Mouse (Mus musculus) hindbrain, embryonic 15.5 days (tissue): Measurements from ENCODE around the gene Phc2. TPM values are rescaled to one million over a fixed set of nuclear protein-coding genes. Genes with fewer than 3 reads are reported as not detected.

Experiments
- ATAC-seq: fragments of 200-750 bp; cut with Nextera tagmentation; 2 replicates; pipeline ENCODE4 v1.8.0; 2017; ENCODE audit warnings: low read depth, moderate number of reproducible peaks, moderate TSS enrichment; ENCODE audit not compliant: low FRiP score
- H3K27ac ChIP-seq: fragments of 300-500 bp; sonication (generic); replicated peaks from 2 replicates; pipeline ENCODE4 v1.5.1; 2015; ENCODE audit warnings: mild to moderate bottlenecking, inconsistent platforms
- H3K27me3 ChIP-seq: fragments of 300-500 bp; sonication (generic); 2 replicates; pipeline ENCODE4 v1.6.1; 2015; ENCODE audit warnings: control low read depth, inconsistent platforms
- H3K36me3 ChIP-seq: fragments of 300-500 bp; sonication (generic); 2 replicates; pipeline ENCODE4 v1.6.1; 2015; ENCODE audit warnings: control low read depth, inconsistent platforms
- H3K4me1 ChIP-seq: fragments of 300-500 bp; sonication (generic); replicated peaks from 2 replicates; pipeline ENCODE4 v1.6.1; 2015; ENCODE audit warnings: control low read depth, inconsistent platforms
- H3K4me2 ChIP-seq: fragments of 300-500 bp; sonication (generic); 2 replicates; pipeline ENCODE4 v1.6.1; 2015; ENCODE audit warnings: moderate library complexity, mild to moderate bottlenecking, inconsistent platforms
- H3K4me3 ChIP-seq: fragments of 300-500 bp; sonication (generic); 2 replicates; pipeline ENCODE4 v1.5.1; 2015; ENCODE audit warnings: mild to moderate bottlenecking, inconsistent platforms
- H3K9ac ChIP-seq: fragments of 300-500 bp; sonication (generic); 2 replicates; pipeline ENCODE4 v1.6.1; 2015; ENCODE audit warnings: inconsistent platforms
- H3K9me3 ChIP-seq: fragments of 300-500 bp; sonication (generic); 2 replicates; pipeline ENCODE4 v1.6.1; 2016; ENCODE audit warnings: control low read depth, inconsistent platforms
- WGBS: fragments of 180-500 bp; shearing (Covaris S2); methylation state at CpG from one replicate; pipeline ENCODE4 v1.1.7; 2015; 5-methylcytosine and 5-hydroxymethylcytosine counted together
- polyA plus RNA-seq: library from polyadenylated mRNA; unstranded; fragments of >200 nt; fragmentation: Nextera tagmentation; extraction: Ambion mirVana; gene quantifications from 2 replicates; pipeline ENCODE4 v1.2.1, GENCODE M21; 2015

The Phc2 gene
- polyA plus RNA-seq, 1 experiment from 2014 or later: 71.5 TPM

DNA sequence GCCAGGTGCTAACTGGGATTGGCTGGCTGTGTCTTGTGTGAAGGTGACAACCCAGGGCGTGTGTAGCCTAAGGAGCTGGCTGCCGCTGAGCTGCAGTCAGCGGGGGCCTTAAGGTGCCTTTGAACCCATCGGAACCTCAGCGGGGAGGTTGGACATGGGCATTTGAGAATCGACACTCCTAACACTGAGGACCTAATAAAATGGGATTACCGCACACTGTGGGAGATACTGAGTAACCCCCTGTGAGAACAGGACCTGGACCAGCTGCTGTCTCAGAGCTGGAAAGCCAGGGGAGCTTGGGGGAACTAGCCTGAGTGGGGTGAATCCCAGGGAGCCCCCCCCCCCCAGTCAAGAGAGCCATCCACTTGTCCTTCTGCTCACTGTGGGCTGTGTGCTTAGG lies 99.1 kb downstream of the Phc2 start:
- H3K9me3 ChIP-seq: no peaks in the 10 kb centered on the region
- no peak for ATAC-seq
- H3K4me3 ChIP-seq: no peak overlapping the region
- H3K27ac ChIP-seq: no peak overlapping the region
- no peaks in the 10 kb centered on the region for H3K27me3 ChIP-seq
- peaks cover 47% of the 10 kb centered on the region for H3K36me3 ChIP-seq
- no peak overlapping the region for H3K9ac ChIP-seq
- H3K4me2 ChIP-seq: no peak overlapping the region
- no peaks in the 10 kb centered on the region for H3K4me1 ChIP-seq
- WGBS: 87% methylated on average over 7 of the region's 7 CpGs

DNA sequence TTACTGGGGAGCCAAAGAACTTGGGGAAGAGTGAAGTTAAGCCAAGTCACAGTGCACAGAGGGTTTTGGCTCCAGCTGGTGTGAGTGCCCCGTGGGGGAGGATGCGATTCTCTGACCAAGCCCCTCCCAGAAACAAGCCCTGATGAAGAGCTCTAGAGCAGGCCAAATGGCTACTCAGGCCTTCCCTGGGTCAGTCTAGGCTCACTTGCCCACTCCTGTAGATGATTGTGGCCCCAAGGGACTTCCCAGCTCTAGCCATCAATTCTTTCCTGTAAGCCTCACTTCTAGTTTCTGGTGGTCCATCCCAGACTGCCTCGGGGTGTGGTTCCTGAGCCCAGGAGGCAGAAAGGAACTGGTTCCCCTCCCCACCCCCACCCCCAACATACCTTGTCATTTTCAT lies 100.6 kb downstream of the Phc2 start, which contains the start of gene A3galt2:
A3galt2 (plus strand) TSS at position 301 of the 400 bp plus-strand sequence.
- 75% methylated on average over 3 of the region's 3 CpGs for WGBS
- no peak within 1 kb of the TSS for H3K4me2 ChIP-seq
- H3K36me3 ChIP-seq: peaks cover 32% of the 10 kb centered on the region
- ATAC-seq: no peak
- no peak within 1 kb of the TSS for H3K4me3 ChIP-seq
- peak within 1 kb of the TSS; percentile 18; the same call in 1 of the 2 replicates for H3K27ac ChIP-seq
- H3K27me3 ChIP-seq: no peaks in the 10 kb centered on the region
- H3K4me1 ChIP-seq: no peaks in the 10 kb centered on the region
- no peaks in the 10 kb centered on the region for H3K9me3 ChIP-seq
- H3K9ac ChIP-seq: no peak within 1 kb of the TSS

DNA sequence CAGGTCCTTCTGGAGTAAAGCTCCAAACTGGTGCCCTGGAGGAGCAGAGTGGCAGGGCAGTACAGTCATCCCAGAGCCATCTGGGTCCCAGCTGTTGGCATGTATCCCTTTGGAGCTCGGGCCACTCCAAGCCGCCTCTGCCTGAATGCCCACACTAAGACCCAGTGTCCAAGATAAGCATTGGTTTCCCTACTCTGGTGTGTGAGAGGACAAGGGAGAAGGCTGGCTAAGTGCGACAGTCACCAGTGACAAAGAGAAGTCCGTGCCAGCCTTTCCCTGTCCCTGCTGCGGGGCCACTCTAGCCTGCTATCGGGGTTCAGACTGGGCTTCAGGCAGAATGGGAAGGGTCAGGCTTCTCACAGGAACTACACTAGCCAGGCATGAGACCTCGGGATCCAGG lies 101.4 kb downstream of the Phc2 start:
- H3K27me3 ChIP-seq: no peaks in the 10 kb centered on the region
- H3K36me3 ChIP-seq: peaks cover 25% of the 10 kb centered on the region
- no peak overlapping the region for H3K4me3 ChIP-seq
- H3K27ac ChIP-seq: peak overlapping the region; percentile 18; the same call in 1 of the 2 replicates
- no peaks in the 10 kb centered on the region for H3K9me3 ChIP-seq
- H3K4me2 ChIP-seq: no peak overlapping the region
- WGBS: 73% methylated on average over 7 of the region's 7 CpGs
- ATAC-seq: peak; percentile 33; the same call in 1 of the 2 replicates
- no peak overlapping the region for H3K9ac ChIP-seq
- no peaks in the 10 kb centered on the region for H3K4me1 ChIP-seq

DNA sequence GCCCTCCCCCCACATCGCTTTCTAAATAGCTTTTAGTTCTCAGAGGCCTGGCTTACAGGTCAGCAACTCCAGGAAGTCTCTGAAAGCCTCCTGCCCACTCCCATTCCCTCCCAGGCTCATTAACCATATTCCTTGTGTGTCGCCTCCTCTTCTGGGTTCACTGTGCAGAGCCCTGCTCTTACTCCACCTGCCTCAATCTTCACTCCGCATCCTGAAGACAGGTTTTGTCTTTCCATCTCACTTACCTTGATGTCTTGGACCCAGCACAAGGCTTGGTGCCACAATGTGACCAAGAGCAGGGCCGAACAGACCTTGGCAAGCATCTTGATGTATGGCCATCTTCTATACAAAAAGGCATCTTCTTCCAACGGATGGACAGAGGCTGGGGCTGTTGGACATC lies 104.7 kb downstream of the Phc2 start:
- no peak for ATAC-seq
- Histone ChIP-seq H3K36me3 (no peaks in the 10 kb centered on the region), H3K27me3 (no peaks in the 10 kb centered on the region), H3K27ac (no peak overlapping the region), H3K9ac (no peak overlapping the region), H3K4me2 (no peak overlapping the region), H3K4me3 (no peak overlapping the region), H3K9me3 (no peaks in the 10 kb centered on the region), H3K4me1 (no peaks in the 10 kb centered on the region)
- 82% methylated on average over 5 of the region's 5 CpGs for WGBS

DNA sequence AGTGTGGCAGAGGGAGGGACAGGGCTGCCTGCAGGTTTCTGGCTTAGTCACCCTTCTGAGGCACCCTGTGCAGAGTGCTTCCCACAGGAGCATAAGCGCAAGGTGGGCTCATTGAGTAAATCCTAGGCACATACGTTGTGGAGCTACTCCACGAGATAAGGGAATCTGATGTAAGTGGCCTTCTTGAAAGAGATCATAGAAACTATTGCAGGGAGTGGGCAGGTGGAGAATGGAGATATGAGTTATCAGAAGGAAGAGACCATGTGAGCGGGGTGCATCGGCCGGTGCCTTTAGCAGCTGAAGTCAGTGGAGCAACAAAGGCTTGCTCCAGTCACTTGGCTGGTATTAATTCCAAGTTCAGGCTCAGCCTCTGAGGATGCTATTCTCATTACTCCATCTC lies 105.5 kb downstream of the Phc2 start:
- H3K4me3 ChIP-seq: no peak overlapping the region
- no peak overlapping the region for H3K4me2 ChIP-seq
- H3K27ac ChIP-seq: no peak overlapping the region
- no peaks in the 10 kb centered on the region for H3K27me3 ChIP-seq
- H3K4me1 ChIP-seq: no peaks in the 10 kb centered on the region
- no peaks in the 10 kb centered on the region for H3K9me3 ChIP-seq
- 94% methylated on average over 6 of the region's 6 CpGs for WGBS
- no peak for ATAC-seq
- H3K36me3 ChIP-seq: no peaks in the 10 kb centered on the region
- no peak overlapping the region for H3K9ac ChIP-seq

DNA sequence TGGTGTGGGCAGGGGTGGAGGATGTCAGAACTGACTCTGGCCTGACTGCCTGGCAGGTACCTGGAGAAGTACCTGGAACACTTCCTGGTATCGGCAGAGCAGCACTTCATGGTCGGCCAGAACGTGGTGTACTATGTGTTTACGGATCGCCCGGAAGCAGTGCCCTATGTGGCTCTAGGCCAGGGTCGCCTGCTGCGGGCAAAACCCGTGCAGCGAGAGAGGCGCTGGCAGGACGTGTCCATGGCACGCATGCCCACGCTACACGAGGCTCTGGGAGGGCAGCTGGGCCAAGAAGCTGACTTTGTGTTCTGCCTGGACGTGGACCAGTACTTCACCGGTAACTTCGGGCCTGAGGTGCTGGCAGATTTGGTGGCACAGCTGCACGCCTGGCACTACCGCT lies 112.4 kb downstream of the Phc2 start:
- 93% methylated on average over 20 of the region's 20 CpGs for WGBS
- ATAC-seq: no peak
- Histone ChIP-seq H3K4me1 (0 out of 2 replicates have a peak, but pooled peaks cover 4% of the 10 kb centered on the region), H3K4me3 (no peak overlapping the region), H3K36me3 (no peaks in the 10 kb centered on the region), H3K27ac (no peak overlapping the region), H3K27me3 (no peaks in the 10 kb centered on the region), H3K9ac (no peak overlapping the region), H3K9me3 (no peaks in the 10 kb centered on the region), H3K4me2 (no peak overlapping the region)

DNA sequence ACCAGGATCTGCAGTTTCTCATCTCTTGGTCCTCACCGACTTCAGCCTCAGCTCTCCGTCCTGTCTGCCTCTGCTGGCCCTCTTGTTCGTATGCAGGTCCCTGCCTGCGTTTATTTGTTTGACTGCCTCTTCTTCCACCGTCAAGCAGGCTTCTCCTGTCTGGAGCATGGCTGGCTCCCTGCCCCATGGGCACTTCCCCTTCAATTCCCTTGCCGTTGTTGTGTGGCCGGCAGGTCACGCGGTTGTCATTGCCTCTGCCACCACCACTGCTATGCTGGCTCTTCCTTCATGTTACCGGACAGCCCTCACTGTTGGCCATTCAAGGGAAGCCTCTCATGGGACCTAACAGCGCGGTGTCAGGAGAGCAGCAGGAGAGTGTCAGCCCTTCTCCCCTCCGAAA lies 113.6 kb downstream of the Phc2 start:
- H3K9me3 ChIP-seq: no peaks in the 10 kb centered on the region
- no peak overlapping the region for H3K4me2 ChIP-seq
- no peak overlapping the region for H3K27ac ChIP-seq
- ATAC-seq: no peak
- no peak overlapping the region for H3K4me3 ChIP-seq
- no peaks in the 10 kb centered on the region for H3K36me3 ChIP-seq
- H3K9ac ChIP-seq: no peak overlapping the region
- H3K4me1 ChIP-seq: 0 out of 2 replicates have a peak, but pooled peaks cover 4% of the 10 kb centered on the region
- H3K27me3 ChIP-seq: no peaks in the 10 kb centered on the region
- 74% methylated on average over 13 of the region's 13 CpGs for WGBS

DNA sequence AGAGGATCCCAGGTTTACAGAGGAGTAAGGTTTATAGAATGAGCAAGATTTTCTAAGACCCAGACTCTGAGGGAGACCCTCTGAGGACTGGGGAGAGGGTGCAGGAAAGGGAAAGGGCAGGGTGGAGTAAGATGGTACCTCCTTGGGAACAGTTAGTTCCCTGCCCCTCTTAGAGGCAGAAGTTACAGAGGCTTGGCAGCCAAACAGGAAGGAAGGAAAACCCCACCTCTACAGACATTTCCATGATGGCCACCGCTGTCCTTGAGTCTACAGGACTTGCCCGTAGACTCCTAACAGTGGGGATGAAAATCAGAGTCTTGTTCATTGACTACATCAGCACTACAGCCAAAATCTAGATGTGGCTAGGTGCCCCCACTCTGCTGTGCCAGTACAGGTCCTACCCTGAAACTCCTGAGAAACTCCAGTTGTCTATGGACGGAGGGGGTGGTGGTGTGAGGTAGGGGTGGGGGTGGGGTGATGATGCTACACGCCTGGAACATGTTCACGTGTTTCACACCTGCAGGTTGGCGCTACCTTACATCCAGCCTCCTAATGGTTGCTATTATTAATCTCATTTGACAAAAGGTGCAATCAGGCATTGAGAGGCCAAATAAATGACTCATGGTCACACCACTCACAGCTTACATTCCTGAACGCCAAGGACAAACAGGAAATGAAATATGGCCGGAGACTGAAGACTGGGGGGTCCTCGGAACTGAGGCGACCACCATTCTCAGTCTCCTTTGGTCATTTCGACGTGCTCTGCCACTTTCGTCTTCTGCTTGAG lies 115.3 kb downstream of the Phc2 start:
- WGBS: 80% methylated on average over 13 of the region's 13 CpGs
- H3K36me3 ChIP-seq: peaks cover 13% of the 10 kb centered on the region
- H3K4me3 ChIP-seq: no peak overlapping the region
- no peaks in the 10 kb centered on the region for H3K9me3 ChIP-seq
- H3K27me3 ChIP-seq: no peaks in the 10 kb centered on the region
- H3K4me2 ChIP-seq: no peak overlapping the region
- no peak overlapping the region for H3K27ac ChIP-seq
- 0 out of 2 replicates have a peak, but pooled peaks cover 4% of the 10 kb centered on the region for H3K4me1 ChIP-seq
- no peak overlapping the region for H3K9ac ChIP-seq
- ATAC-seq: no peak

DNA sequence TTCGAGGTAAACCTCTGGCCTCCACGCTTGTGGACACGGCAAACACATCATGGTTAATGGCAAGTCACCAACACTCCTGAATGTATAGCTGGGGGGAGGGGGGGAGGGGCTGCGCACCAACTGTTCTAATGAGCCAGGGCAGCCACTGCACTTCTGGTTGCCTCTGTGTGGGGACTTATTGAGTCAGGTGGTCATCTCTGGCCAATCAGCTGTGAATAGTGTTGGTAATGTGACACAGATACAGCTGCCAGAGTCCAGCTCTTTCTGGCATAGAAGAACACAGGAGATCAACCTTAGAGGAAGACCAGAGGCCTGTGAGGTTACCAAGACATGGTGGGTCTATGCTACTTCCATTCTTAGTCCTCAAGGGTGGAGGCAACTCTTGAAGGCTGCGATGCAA lies 116.2 kb downstream of the Phc2 start:
- Histone ChIP-seq H3K4me2 (no peak overlapping the region), H3K36me3 (peaks cover 22% of the 10 kb centered on the region), H3K9ac (no peak overlapping the region), H3K27ac (no peak overlapping the region), H3K9me3 (no peaks in the 10 kb centered on the region), H3K4me1 (0 out of 2 replicates have a peak, but pooled peaks cover 4% of the 10 kb centered on the region), H3K4me3 (no peak overlapping the region), H3K27me3 (no peaks in the 10 kb centered on the region)
- 85% methylated on average over 5 of the region's 5 CpGs for WGBS
- no peak for ATAC-seq

DNA sequence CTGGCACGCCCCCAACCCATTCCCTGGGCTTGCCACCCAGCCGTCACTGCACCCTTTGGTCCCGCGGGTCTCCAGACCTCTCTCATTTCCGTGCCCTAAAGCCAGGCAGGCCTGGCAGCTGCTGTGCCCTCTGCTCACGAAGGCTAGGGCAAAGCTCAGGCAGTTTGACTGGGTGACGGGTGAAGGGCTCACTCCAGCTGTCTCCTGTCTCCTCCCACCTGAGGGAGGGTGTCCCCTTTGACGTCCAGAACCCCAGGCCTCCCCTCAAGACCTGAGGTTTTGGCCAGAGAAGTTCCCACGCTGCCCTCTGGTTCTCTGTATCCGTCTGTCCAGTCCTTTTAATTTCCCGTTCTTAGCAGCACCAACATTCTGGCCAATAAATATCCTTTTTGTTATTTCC lies 119.3 kb downstream of the Phc2 start:
- no peaks in the 10 kb centered on the region for H3K27me3 ChIP-seq
- 0 out of 2 replicates have a peak, but pooled peaks cover 4% of the 10 kb centered on the region for H3K4me1 ChIP-seq
- no peak overlapping the region for H3K4me2 ChIP-seq
- H3K4me3 ChIP-seq: no peak overlapping the region
- ATAC-seq: 0 out of 2 replicates have a peak, but pooled peaks have one; percentile 6
- no peak overlapping the region for H3K27ac ChIP-seq
- no peak overlapping the region for H3K9ac ChIP-seq
- WGBS: 86% methylated on average over 11 of the region's 11 CpGs
- H3K36me3 ChIP-seq: peaks cover 46% of the 10 kb centered on the region
- no peaks in the 10 kb centered on the region for H3K9me3 ChIP-seq

DNA sequence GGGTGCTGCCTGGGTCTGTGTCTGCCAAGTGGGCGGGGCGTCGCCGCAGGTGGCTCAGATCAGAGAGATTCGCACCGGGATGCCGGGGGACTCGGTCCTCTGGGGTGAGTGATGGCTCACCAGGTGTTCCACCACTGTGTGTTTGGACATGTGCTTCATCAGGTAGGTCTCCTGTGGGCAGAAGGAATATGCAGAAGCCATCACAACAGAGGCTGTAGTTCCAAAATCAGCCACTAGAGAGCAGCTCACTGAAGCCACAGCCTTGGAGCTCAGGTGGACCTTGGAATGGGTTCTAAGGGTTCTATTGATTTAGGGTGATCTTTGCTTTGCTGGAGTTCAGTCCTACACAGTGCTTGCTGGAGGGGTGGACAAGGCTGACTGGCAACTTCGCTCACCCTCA lies 120.0 kb downstream of the Phc2 start:
- Histone ChIP-seq H3K4me3 (no peak overlapping the region), H3K27me3 (no peaks in the 10 kb centered on the region), H3K9me3 (no peaks in the 10 kb centered on the region), H3K4me1 (no peaks in the 10 kb centered on the region), H3K9ac (no peak overlapping the region), H3K36me3 (peaks cover 50% of the 10 kb centered on the region), H3K27ac (no peak overlapping the region), H3K4me2 (no peak overlapping the region)
- ATAC-seq: no peak
- WGBS: 88% methylated on average over 9 of the region's 9 CpGs

DNA sequence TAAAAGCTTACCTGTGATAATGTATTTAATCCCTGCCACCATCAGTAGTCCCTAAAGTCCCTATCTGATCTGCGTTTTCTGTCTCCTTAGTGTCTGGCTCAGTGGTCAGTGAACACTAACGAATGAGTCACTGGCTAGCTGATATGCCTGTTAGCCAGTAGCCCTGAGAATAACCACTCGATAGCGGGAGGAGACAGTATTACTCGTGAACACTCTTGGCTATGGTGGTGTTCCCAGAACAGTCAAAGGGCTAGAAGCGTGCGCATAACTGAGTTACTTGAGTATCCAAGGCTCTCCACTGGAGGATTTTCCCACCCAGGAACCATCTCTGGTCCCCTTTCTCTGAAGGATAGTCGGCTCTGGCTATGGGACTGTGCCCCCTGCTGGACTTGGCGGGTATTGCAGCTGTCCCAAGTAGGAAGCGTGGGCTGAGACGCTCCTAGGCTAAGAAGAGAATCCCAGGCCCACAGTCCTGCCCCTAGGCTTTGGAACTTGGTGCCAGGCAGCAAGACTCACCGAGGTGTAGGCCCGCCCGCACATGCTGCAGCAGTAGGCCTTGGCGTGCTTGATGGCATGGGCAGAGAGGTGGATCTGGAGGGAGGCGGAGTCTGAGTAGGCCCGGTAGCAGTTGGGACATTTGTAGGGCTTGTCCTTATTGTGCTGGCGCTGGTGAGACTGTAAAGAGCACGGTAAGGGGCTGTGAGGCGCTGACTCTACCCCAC lies 122.2 kb downstream of the Phc2 start:
- Histone ChIP-seq H3K4me2 (no peak overlapping the region), H3K9ac (no peak overlapping the region), H3K4me3 (no peak overlapping the region), H3K36me3 (peaks cover 66% of the 10 kb centered on the region), H3K27me3 (no peaks in the 10 kb centered on the region), H3K9me3 (no peaks in the 10 kb centered on the region), H3K27ac (no peak overlapping the region), H3K4me1 (no peaks in the 10 kb centered on the region)
- 44% methylated on average over 20 of the region's 20 CpGs for WGBS
- peak; percentile 68 for ATAC-seq
